Mouse (Mus musculus) bone marrow, adult 2 months (tissue): ENCODE measurements at regions not wholly inside any gene's neighbourhood (a gene's known extent, or its start where the extent isn't known, plus 50 kb on each side); places are given as distances from the start of the nearest gene placed in this dataset.
"Not testable (repeated sequence)": the region's sequence is repeated elsewhere in the genome, so short reads cannot be mapped to it uniquely, and the experiment has no call there.

Source experiments
- H3K27ac ChIP-seq: fragments of 200-500 bp; 2 replicates; pipeline ENCODE4 v1.5.1; 2012; ENCODE audit warnings: low read depth, mild to moderate bottlenecking, control low read depth, inconsistent platforms, low read length; ENCODE audit not compliant: control insufficient read depth, poor library complexity, insufficient read depth
- H3K4me1 ChIP-seq: fragments of 200-500 bp; 2 replicates; pipeline ENCODE4 v1.6.1; 2011; ENCODE audit warnings: low read length; ENCODE audit not compliant: control insufficient read depth, insufficient read depth
- H3K4me3 ChIP-seq: fragments of 200-500 bp; replicated peaks from 2 replicates; pipeline ENCODE3; 2011; ENCODE audit warnings: mild to moderate bottlenecking, low read depth, low read length, control low read depth; ENCODE audit not compliant: control insufficient read depth
- CTCF ChIP-seq: fragments of 200-500 bp; IDR thresholded peaks from 2 replicates; pipeline ENCODE4 v1.5.1; 2011; ENCODE audit warnings: low read length, control low read depth; ENCODE audit not compliant: control insufficient read depth, insufficient read depth
- POLR2A ChIP-seq: fragments of 200-500 bp; IDR thresholded peaks from 2 replicates; pipeline ENCODE4 v1.6.1; 2011; ENCODE audit warnings: low read depth, mild to moderate bottlenecking, control low read depth, low read length, borderline replicate concordance; ENCODE audit not compliant: control insufficient read depth
- WGBS: fragments of 180-500 bp; shearing (Covaris S2); methylation state at CpG from one replicate; pipeline ENCODE4 v1.1.7; 2018; 5-methylcytosine and 5-hydroxymethylcytosine counted together

GRCm38 (mm10) chr13:103592371-103592770 is 182.0 kb downstream of the Srek1 start:
- 81% methylated on average over 16 of the region's 16 CpGs for WGBS
- H3K4me3 ChIP-seq = no peak overlapping the region
- H3K27ac ChIP-seq = no peak overlapping the region
- TF ChIP-seq POLR2A (no peak), CTCF (no peak)
- no peaks in the 10 kb centered on the region for H3K4me1 ChIP-seq

GRCm38 (mm10) chr13:103591874-103592273 is 182.5 kb downstream of the Srek1 start:
- H3K4me3 ChIP-seq = no peak overlapping the region
- TF ChIP-seq CTCF (no peak), POLR2A (no peak)
- H3K27ac ChIP-seq = no peak overlapping the region
- 78% methylated on average over 6 of the region's 6 CpGs for WGBS
- H3K4me1 ChIP-seq = no peaks in the 10 kb centered on the region

GRCm38 (mm10) chr13:103591381-103591780 is 183.0 kb downstream of the Srek1 start:
- H3K4me1 ChIP-seq, H3K27ac ChIP-seq, H3K4me3 ChIP-seq: not testable (repeated sequence)
- 68% methylated on average over 7 of the region's 7 CpGs for WGBS

- Histone ChIP-seq H3K4me1 (no peaks in the 10 kb centered on the region), H3K27ac (no peak overlapping the region), H3K4me3 (no peak overlapping the region)
- no peak for TF ChIP-seq POLR2A
- TF ChIP-seq CTCF = no peak
- WGBS = 73% methylated on average over 5 of the region's 5 CpGs
Measured at GRCm38 (mm10) chr13:103589646-103590045, 184.8 kb downstream of the Srek1 start.

- TF ChIP-seq CTCF (no peak), POLR2A (no peak)
- WGBS = 71% methylated on average over 4 of the region's 4 CpGs
- H3K4me3 ChIP-seq = no peak overlapping the region
- no peaks in the 10 kb centered on the region; the same call in 1 of the 2 replicates for H3K4me1 ChIP-seq
- H3K27ac ChIP-seq = no peak overlapping the region
Measured at GRCm38 (mm10) chr13:103576856-103577255, 197.6 kb downstream of the Srek1 start.

- Histone ChIP-seq H3K4me1 (no peaks in the 10 kb centered on the region), H3K4me3 (no peak overlapping the region), H3K27ac (no peak overlapping the region)
- WGBS = 76% methylated on average over 8 of the region's 8 CpGs
- TF ChIP-seq POLR2A = no peak
- no peak for TF ChIP-seq CTCF
Measured at GRCm38 (mm10) chr13:103564715-103565114, 209.7 kb downstream of the Srek1 start.

GRCm38 (mm10) chr13:103561795-103562705 is 212.4 kb downstream of the Srek1 start:
- TF ChIP-seq POLR2A = no peak
- no peak for TF ChIP-seq CTCF
- no peaks in the 10 kb centered on the region for H3K4me1 ChIP-seq
- 84% methylated on average over 26 of the region's 26 CpGs for WGBS
- no peak overlapping the region for H3K4me3 ChIP-seq
- H3K27ac ChIP-seq = no peak overlapping the region

GRCm38 (mm10) chr13:103558915-103559314 is 215.5 kb downstream of the Srek1 start:
- no peak overlapping the region for H3K27ac ChIP-seq
- TF ChIP-seq POLR2A (no peak), CTCF (no peak)
- 86% methylated on average over 3 of the region's 3 CpGs for WGBS
- H3K4me3 ChIP-seq = no peak overlapping the region
- no peaks in the 10 kb centered on the region for H3K4me1 ChIP-seq
